Mouse (Mus musculus): ENCODE measurements around the gene Serbp1.

Gene Serbp1

GRCm38 (mm10) chr6:67237977-67238376, at the start of gene Serbp1:
TSS of gene Serbp1 (plus strand) at chr6:67238176.
- TF ChIP-seq GATA4 (IDR thresholded peaks at IDR 0.05; ENCODE audit: insufficient replicate concordance, low read length) = no peak

DNA sequence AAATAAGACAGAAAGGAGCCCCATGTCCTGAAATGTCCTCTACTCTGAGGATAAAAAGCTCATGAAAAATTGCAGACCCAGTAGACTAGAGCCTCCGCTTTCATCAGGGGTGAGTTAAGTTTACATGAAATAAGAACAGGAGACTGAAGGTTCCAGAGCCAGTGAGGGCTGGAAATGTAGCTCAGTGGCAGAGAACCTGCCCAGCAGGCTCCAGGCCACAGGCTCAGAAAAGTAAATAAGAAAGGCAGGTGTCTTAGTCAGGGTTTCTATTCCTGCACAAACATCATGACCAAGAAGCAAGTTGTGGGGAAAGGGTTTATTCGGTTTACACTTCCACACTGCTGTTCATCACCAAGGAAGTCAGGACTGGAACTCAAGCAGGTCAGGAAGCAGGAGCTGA, 44.4 kb upstream of the Serbp1 start:
- TF ChIP-seq GATA4 (IDR thresholded peaks at IDR 0.05; ENCODE audit: insufficient replicate concordance, low read length) = no peak

- no peak for TF ChIP-seq GATA4 (IDR thresholded peaks at IDR 0.05; ENCODE audit: insufficient replicate concordance, low read length)
Measured at GRCm38 (mm10) chr6:67194606-67195005, 43.4 kb upstream of the Serbp1 start.

DNA sequence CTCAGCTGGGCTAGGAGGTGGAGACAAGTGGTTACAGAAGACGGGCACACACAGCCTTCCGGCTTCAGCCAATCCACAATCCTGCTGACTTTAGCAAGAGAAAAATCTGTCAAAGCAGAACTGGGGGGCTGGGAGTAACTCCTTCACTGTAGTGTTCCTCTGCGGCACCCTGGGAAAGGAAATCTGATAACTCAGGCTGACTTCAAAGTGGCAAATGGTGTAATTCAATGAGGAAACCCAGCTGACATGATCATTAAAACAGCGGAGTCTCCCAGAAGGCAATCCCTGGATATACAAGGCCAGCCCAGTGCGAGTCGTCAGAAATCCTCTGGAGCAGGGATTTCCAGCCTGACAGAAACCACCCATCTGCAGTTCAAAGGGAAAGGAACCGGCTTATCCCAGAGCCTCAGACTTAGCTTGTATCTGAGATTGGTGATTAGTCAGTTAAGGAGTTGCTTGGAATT, 42.8 kb upstream of the Serbp1 start:
- no peak for TF ChIP-seq GATA4 (IDR thresholded peaks at IDR 0.05; ENCODE audit: insufficient replicate concordance, low read length)

DNA sequence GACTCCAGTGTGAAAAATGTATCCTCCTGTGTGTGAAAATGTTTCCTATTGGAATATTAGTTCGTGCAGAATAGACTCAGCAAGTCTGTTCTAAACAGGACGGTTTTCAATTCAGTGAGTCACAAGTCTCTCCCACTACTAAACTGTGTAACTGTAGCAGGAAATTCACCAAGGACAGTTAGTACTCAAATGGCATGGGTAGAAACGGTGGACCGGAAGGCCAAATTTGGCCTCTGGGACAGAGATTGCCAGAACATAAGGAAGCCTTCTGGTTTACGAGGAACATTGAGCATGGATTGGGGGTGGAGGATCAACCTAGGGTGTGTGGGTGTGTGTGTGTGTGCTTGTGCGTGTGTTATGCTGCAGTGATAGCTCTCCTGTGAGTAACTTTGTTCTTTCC, 41.2 kb upstream of the Serbp1 start:
- TF ChIP-seq GATA4 (IDR thresholded peaks at IDR 0.05; ENCODE audit: insufficient replicate concordance, low read length) = no peak

DNA sequence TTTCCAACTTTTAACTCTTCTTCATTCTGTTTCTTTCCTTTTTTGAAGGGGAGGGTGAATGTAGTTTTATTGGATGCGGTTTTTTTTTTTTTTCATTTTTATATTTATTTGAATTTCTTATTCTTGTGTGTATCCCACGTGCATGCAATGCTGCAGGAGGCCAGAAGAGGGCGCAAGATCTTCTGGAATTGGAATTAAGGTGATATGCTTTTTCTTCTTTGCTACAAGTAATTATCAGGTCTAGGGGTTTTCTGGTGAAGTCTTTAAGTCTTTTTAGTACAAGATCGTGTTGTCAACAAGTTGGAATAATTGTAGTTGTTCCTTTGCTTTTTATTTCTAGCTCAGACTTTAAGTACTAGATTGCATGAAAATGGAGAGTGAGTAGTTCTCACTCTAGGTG, 39.9 kb upstream of the Serbp1 start:
- TF ChIP-seq GATA4 (IDR thresholded peaks at IDR 0.05; ENCODE audit: insufficient replicate concordance, low read length) = no peak

GRCm38 (mm10) chr6:67200715-67201322, 37.2 kb upstream of the Serbp1 start:
- TF ChIP-seq GATA4 (IDR thresholded peaks at IDR 0.05; ENCODE audit: insufficient replicate concordance, low read length) = no peak

DNA sequence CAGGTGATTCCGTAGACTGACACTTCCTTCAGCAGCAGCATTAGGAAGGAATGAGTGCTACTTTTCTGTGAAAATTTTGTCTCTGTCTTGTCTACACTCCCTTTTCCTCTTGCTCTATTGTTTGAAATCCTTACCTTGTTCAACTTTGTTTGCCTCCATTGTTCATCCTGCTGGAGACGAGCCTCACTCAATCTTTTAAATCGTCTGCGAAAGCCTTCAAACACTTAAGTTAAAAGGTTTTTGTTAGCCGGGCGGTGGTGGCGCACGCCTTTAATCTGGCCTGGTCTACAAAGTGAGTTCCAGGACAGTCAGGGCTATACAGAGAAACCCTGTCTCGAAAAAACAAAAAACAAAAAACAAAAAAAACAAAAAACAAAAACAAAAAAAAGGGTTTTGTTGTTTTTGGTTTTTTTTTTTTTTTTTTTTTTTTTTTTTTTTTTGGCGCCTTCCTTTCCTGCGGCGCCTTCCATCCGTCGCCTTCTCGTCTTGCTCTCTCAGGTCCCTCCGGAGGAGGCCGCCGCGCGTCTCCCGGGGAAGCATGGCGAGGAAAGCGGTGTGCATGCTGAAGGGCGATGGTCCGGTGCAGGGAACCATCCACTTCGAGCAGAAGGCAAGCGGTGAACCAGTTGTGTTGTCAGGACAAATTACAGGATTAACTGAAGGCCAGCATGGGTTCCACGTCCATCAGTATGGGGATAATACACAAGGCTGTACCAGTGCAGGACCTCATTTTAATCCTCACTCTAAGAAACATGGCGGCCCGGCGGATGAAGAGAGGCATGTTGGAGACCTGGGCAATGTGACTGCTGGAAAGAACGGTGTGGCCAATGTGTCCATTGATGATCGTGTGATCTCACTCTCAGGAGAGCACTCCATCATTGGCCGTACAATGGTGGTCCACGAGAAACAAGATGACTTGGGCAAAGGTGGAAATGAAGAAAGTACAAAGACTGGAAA, 32.6 kb upstream of the Serbp1 start:
- no peak for TF ChIP-seq GATA4 (IDR thresholded peaks at IDR 0.05; ENCODE audit: insufficient replicate concordance, low read length)

- no peak for TF ChIP-seq GATA4 (IDR thresholded peaks at IDR 0.05; ENCODE audit: insufficient replicate concordance, low read length)
Measured at GRCm38 (mm10) chr6:67212362-67212761, 25.6 kb upstream of the Serbp1 start.

- TF ChIP-seq GATA4 (IDR thresholded peaks at IDR 0.05; ENCODE audit: insufficient replicate concordance, low read length) = no peak
Measured at GRCm38 (mm10) chr6:67213429-67214098, 24.4 kb upstream of the Serbp1 start.

DNA sequence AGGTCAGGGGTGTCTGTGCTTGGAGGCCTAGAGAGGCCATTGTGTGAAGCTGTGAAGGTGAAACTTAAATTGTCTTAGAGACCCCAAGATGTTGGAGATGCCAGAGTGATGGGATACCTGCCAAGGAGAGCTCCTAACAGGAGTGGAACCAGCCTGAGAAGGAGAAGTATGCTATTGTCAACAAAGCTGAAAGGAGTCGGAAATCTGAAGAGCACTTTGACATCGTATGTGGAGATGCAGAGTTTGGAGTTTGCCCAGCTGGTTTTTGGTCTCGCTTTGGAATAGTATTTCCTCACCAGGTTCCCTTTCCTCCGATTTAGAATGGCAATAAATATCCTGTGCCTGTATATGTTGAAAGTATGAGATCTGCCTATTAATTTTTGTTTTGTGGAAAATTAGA, 20.6 kb upstream of the Serbp1 start:
- TF ChIP-seq GATA4 (IDR thresholded peaks at IDR 0.05; ENCODE audit: insufficient replicate concordance, low read length) = no peak

GRCm38 (mm10) chr6:67217846-67218245, 20.1 kb upstream of the Serbp1 start:
- TF ChIP-seq GATA4 (IDR thresholded peaks at IDR 0.05; ENCODE audit: insufficient replicate concordance, low read length) = no peak

DNA sequence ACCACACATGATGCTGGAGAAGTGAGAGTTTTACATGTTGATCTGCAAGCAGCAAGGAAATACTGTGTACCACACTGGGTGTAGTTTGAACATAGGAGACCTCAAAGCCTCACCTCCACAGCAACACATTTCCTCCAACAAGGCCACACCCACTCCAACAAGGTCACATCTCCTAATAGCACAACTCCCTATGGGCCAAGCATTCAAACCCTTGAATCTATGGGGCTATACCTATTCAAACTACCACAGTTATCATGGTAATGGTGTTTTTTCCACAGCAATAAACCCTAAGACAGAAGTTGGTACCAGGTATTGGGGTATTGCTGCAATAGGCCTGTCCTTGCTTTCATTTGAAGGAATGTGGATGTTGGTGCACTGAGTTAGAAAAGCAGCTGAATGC, 19.4 kb upstream of the Serbp1 start:
- no peak for TF ChIP-seq GATA4 (IDR thresholded peaks at IDR 0.05; ENCODE audit: insufficient replicate concordance, low read length)

- TF ChIP-seq GATA4 (IDR thresholded peaks at IDR 0.05; ENCODE audit: insufficient replicate concordance, low read length) = no peak
Measured at GRCm38 (mm10) chr6:67220731-67221130, 17.2 kb upstream of the Serbp1 start.

- no peak for TF ChIP-seq GATA4 (IDR thresholded peaks at IDR 0.05; ENCODE audit: insufficient replicate concordance, low read length)
Measured at GRCm38 (mm10) chr6:67223082-67223481, 14.9 kb upstream of the Serbp1 start.

- TF ChIP-seq GATA4 (IDR thresholded peaks at IDR 0.05; ENCODE audit: insufficient replicate concordance, low read length) = no peak
Measured at GRCm38 (mm10) chr6:67223499-67223898, 14.5 kb upstream of the Serbp1 start.
